Mouse (Mus musculus) ES-CJ7 (cell line): Measurements from ENCODE around the gene Marcksl1.

Source experiments
- DNase-seq: peaks from one replicate; pipeline ENCODE4 v3.0.0; 2011; ENCODE audit warnings: low read depth, low spot score

Marcksl1 gene

GRCm38 (mm10) chr4:129556532-129557223 is 43.3 kb downstream of the Marcksl1 start:
- DNase-seq = peak; percentile 95

- DNase-seq = no peak
Measured at GRCm38 (mm10) chr4:129557256-129557808, 44.0 kb downstream of the Marcksl1 start.

GRCm38 (mm10) chr4:129558321-129558955 is 45.1 kb downstream of the Marcksl1 start:
- DNase-seq = no peak

- DNase-seq = no peak
Measured at GRCm38 (mm10) chr4:129561184-129561583, 47.8 kb downstream of the Marcksl1 start.

GRCm38 (mm10) chr4:129563718-129564117 is 50.3 kb downstream of the Marcksl1 start:
- no peak for DNase-seq

GRCm38 (mm10) chr4:129565139-129565538 is 51.8 kb downstream of the Marcksl1 start:
- no peak for DNase-seq
